Mouse (Mus musculus) lung, embryonic 14.5 days (tissue): ENCODE results near the gene Lrmda. TPM values are rescaled to one million over a fixed set of nuclear protein-coding genes. Genes with fewer than 3 reads are reported as not detected.
A peak's percentile ranks its signal among the peaks of the same experiment; 100 is the strongest.

ENCODE experiments used
- ATAC-seq: fragments of 200-750 bp; cut with Nextera tagmentation; 2 replicates; pipeline ENCODE4 v1.8.0; 2017; ENCODE audit warnings: mild to moderate bottlenecking, moderate TSS enrichment, moderate library complexity; ENCODE audit not compliant: insufficient read depth
- DNase-seq: peaks from one replicate; pipeline ENCODE4 v3.0.0-alpha.2; 2015
- H3K27ac ChIP-seq: fragments of 300-500 bp; sonication (generic); 2 replicates; pipeline ENCODE4 v1.5.1; 2014; ENCODE audit warnings: low read depth, mild to moderate bottlenecking, moderate library complexity
- H3K27me3 ChIP-seq: fragments of 300-500 bp; sonication (generic); 2 replicates; pipeline ENCODE4 v1.6.1; 2014; ENCODE audit warnings: low read length, control low read depth; ENCODE audit not compliant: insufficient read depth
- H3K36me3 ChIP-seq: fragments of 300-500 bp; sonication (generic); 2 replicates; pipeline ENCODE4 v1.6.1; 2014; ENCODE audit warnings: control low read depth; ENCODE audit not compliant: insufficient read depth
- H3K4me1 ChIP-seq: fragments of 300-500 bp; sonication (generic); 2 replicates; pipeline ENCODE4 v1.6.1; 2014; ENCODE audit warnings: antibody characterized with exemption, control low read depth; ENCODE audit not compliant: insufficient read depth
- H3K4me2 ChIP-seq: fragments of 300-500 bp; sonication (generic); 2 replicates; pipeline ENCODE4 v1.6.1; 2014; ENCODE audit warnings: mild to moderate bottlenecking
- H3K4me3 ChIP-seq: fragments of 300-500 bp; sonication (generic); 2 replicates; pipeline ENCODE4 v1.5.1; 2014; ENCODE audit warnings: low read depth, low read length
- H3K9ac ChIP-seq: fragments of 300-500 bp; sonication (generic); 2 replicates; pipeline ENCODE4 v1.6.1; 2014
- H3K9me3 ChIP-seq: fragments of 300-500 bp; sonication (generic); 2 replicates; pipeline ENCODE4 v1.6.1; 2016; ENCODE audit warnings: low read depth, low read length, control low read depth
- CTCF ChIP-seq: IDR thresholded peaks from 2 replicates; pipeline ENCODE4 v1.5.1; 2016; ENCODE audit warnings: antibody characterized with exemption, low read depth
- WGBS: fragments of 180-500 bp; shearing (Covaris S2); extraction: QIAGEN DNeasy Blood & Tissue Kit; methylation state at CpG from one replicate; pipeline ENCODE4 v1.1.7; 2014; 5-methylcytosine and 5-hydroxymethylcytosine counted together
- polyA plus RNA-seq: library from polyadenylated mRNA; unstranded; fragments of >200 nt; fragmentation: Nextera tagmentation; extraction: Ambion mirVana; gene quantifications from 2 replicates; pipeline ENCODE4 v1.2.1, GENCODE M21; 2014

Gene Lrmda
- polyA plus RNA-seq, 1 experiment from 2014 or later: 1.1 TPM

GRCm38 (mm10) chr14:22688399-22688798, 668.9 kb downstream of the Lrmda start:
- ATAC-seq (peak; percentile 64; the same call in 1 of the 2 replicates), DNase-seq (peak; percentile 90)
- Histone ChIP-seq H3K9ac (no peak overlapping the region), H3K4me3 (no peak overlapping the region), H3K36me3 (no peaks in the 10 kb centered on the region), H3K9me3 (no peaks in the 10 kb centered on the region), H3K27me3 (no peaks in the 10 kb centered on the region), H3K4me1 (peaks cover 10% of the 10 kb centered on the region), H3K4me2 (no peak overlapping the region), H3K27ac (no peak overlapping the region; the same call in 1 of the 2 replicates)
- 37% methylated on average over 2 of the region's 2 CpGs for WGBS
- no peak for TF ChIP-seq CTCF

GRCm38 (mm10) chr14:22695448-22695847, 675.9 kb downstream of the Lrmda start:
- WGBS: 23% methylated on average over 6 of the region's 6 CpGs
- H3K27ac ChIP-seq: no peak overlapping the region
- no peaks in the 10 kb centered on the region for H3K27me3 ChIP-seq
- no peak overlapping the region for H3K9ac ChIP-seq
- H3K4me3 ChIP-seq: no peak overlapping the region
- no peak overlapping the region for H3K4me2 ChIP-seq
- TF ChIP-seq CTCF: no peak
- H3K4me1 ChIP-seq: peaks cover 9% of the 10 kb centered on the region; the same call in 1 of the 2 replicates
- H3K9me3 ChIP-seq: no peaks in the 10 kb centered on the region
- H3K36me3 ChIP-seq: no peaks in the 10 kb centered on the region
- ATAC-seq (peak; percentile 74), DNase-seq (peak; percentile 86)

GRCm38 (mm10) chr14:22695931-22696365, 676.4 kb downstream of the Lrmda start:
- TF ChIP-seq CTCF: no peak
- DNase-seq: no peak
- Histone ChIP-seq H3K27ac (no peak overlapping the region), H3K4me1 (peaks cover 9% of the 10 kb centered on the region; the same call in 1 of the 2 replicates), H3K4me2 (no peak overlapping the region), H3K9ac (no peak overlapping the region), H3K9me3 (no peaks in the 10 kb centered on the region), H3K36me3 (no peaks in the 10 kb centered on the region), H3K27me3 (no peaks in the 10 kb centered on the region), H3K4me3 (no peak overlapping the region)
- WGBS: 34% methylated on average over 4 of the region's 4 CpGs
- ATAC-seq: peak; percentile 44; the same call in 1 of the 2 replicates

GRCm38 (mm10) chr14:22700236-22700635, 680.7 kb downstream of the Lrmda start:
- peaks cover 9% of the 10 kb centered on the region; the same call in 1 of the 2 replicates for H3K4me1 ChIP-seq
- H3K9ac ChIP-seq: no peak overlapping the region
- no peaks in the 10 kb centered on the region for H3K27me3 ChIP-seq
- H3K9me3 ChIP-seq: no peaks in the 10 kb centered on the region
- H3K4me3 ChIP-seq: no peak overlapping the region
- H3K4me2 ChIP-seq: no peak overlapping the region
- DNase-seq (no peak), ATAC-seq (no peak)
- no peaks in the 10 kb centered on the region for H3K36me3 ChIP-seq
- TF ChIP-seq CTCF: no peak
- no peak overlapping the region for H3K27ac ChIP-seq
- 93% methylated on average over 1 of the region's 1 CpGs for WGBS

GRCm38 (mm10) chr14:22700690-22701089, 681.2 kb downstream of the Lrmda start:
- Histone ChIP-seq H3K27ac (no peak overlapping the region), H3K4me1 (peaks cover 6% of the 10 kb centered on the region; the same call in 1 of the 2 replicates), H3K9me3 (no peaks in the 10 kb centered on the region), H3K4me3 (no peak overlapping the region), H3K4me2 (no peak overlapping the region), H3K27me3 (no peaks in the 10 kb centered on the region), H3K9ac (no peak overlapping the region), H3K36me3 (no peaks in the 10 kb centered on the region)
- WGBS: 89% methylated on average over 2 of the region's 2 CpGs
- DNase-seq (no peak), ATAC-seq (no peak)
- TF ChIP-seq CTCF: no peak

GRCm38 (mm10) chr14:22707958-22708701, 688.6 kb downstream of the Lrmda start:
- H3K4me3 ChIP-seq: no peak overlapping the region
- H3K27ac ChIP-seq: no peak overlapping the region
- H3K36me3 ChIP-seq: no peaks in the 10 kb centered on the region
- ATAC-seq: peak; percentile 96
- no peaks in the 10 kb centered on the region for H3K27me3 ChIP-seq
- peaks cover 19% of the 10 kb centered on the region for H3K4me1 ChIP-seq
- H3K4me2 ChIP-seq: no peak overlapping the region
- H3K9me3 ChIP-seq: no peaks in the 10 kb centered on the region
- H3K9ac ChIP-seq: no peak overlapping the region
- no peak for TF ChIP-seq CTCF
- peak; percentile 97 for DNase-seq
- 36% methylated on average over 9 of the region's 9 CpGs for WGBS

GRCm38 (mm10) chr14:22710071-22710661, 690.7 kb downstream of the Lrmda start:
- H3K36me3 ChIP-seq: no peaks in the 10 kb centered on the region
- no peak for TF ChIP-seq CTCF
- ATAC-seq: no peak
- 55% methylated on average over 6 of the region's 6 CpGs for WGBS
- peaks cover 19% of the 10 kb centered on the region for H3K4me1 ChIP-seq
- H3K4me2 ChIP-seq: no peak overlapping the region
- H3K4me3 ChIP-seq: no peak overlapping the region
- no peak overlapping the region for H3K9ac ChIP-seq
- no peak for DNase-seq
- H3K27me3 ChIP-seq: no peaks in the 10 kb centered on the region
- H3K9me3 ChIP-seq: no peaks in the 10 kb centered on the region
- H3K27ac ChIP-seq: no peak overlapping the region
